Mouse (Mus musculus) cerebellum, postnatal 4 days (tissue): ENCODE data around the gene Ezh2.

Source experiments
- DNase-seq, 2 experiments: peaks; one replicate each; pipeline ENCODE4 v3.0.0; 2022; ENCODE audit warnings: low spot score in 2 of 2, mixed read lengths in 1 of 2

Ezh2 gene

DNA sequence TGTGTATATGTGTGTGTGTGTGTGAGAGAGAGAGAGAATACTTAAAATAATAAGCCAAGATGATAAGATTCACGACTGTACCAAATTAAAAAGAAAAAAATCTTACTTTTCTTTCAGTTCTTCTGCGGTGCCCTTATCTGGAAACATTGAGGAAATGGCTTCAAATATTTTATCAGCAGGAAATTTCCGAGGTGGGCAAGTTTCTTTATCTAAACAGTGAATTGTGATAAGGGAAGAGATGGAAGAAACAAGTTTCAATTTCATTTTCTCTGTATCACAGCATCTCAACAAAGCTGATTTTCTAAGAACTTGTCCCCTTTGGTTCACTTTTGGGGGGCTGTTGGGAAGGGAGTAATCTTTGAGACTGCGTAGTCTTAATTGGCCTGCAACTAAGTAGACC, 42.9 kb downstream of the Ezh2 start:
- no peak for DNase-seq

DNA sequence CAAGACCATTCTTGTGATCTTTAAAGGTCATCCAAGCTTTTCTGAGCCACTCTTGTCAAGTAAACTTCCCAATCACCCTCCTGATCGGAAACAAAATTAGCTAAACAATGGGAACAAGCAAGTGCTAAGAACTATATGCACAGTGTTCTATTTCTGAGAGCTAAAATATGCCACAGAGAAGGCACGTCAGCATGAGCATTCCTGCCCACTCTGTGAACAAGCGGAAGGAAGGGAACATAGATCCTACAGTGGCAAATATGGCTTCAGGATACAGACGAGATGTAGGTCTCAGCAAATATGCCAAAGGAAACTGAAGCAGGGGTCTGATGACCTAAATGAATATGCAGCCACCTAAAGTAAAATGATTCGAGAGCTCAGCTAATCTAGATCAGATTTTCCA, 59.8 kb downstream of the Ezh2 start:
- no peak for DNase-seq

DNA sequence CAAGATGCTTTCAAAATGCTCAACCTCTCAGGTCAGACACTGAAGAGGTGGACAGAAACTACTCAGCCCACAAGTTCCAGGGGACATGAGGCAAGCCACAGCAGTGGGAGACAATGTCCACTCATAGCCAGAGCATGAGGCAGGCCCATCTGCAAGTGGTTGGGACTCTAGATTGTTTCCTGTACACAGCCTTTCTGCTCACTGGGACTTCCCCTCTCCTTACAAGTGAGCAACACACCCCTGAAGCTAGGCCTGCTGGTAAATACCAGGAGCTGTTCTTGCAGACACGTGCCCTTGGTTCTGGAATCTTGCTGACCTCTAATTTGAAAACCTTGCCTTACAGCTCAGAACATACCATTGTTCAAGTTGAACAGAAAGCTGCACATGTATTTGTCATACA, 62.6 kb downstream of the Ezh2 start:
- no peak for DNase-seq

DNA sequence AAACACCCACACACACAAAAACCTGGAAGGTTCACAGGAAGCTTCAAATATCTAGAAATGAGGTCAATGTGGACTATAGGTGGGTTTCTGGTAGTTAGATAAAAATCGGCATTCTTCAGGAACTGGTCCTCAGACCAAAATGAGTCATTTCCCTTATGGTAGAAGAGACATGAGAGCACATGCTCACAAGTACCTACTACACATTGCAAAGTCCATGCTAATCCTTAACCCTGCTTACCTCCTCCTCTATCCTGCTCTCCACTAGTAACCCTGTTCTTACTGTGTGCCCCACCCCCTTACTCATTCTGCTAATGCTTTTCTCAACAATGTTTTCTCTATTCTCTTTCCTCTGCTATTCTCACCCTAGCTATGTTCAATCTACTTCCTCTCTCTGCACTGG, 67.5 kb downstream of the Ezh2 start:
- DNase-seq = no peak

DNA sequence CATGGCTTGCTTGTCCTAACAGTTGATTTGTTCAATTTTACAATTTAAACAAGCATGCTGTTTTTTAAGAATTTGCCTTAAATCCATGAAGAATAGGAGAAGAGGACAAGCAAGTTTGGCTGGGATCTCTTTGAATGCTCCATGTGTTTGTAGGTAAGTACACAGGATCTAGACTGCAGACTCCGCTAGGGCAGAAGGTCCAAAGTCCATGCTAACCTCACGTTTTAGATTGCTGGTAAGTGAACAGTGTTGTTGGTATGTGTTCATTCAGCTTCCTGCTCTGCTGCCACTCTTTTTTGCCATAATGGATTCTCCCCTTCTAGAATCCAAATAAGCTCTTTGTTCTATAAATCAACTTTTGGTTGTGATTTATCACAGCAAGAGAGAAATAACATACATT, 68.0 kb downstream of the Ezh2 start:
- DNase-seq = no peak

DNA sequence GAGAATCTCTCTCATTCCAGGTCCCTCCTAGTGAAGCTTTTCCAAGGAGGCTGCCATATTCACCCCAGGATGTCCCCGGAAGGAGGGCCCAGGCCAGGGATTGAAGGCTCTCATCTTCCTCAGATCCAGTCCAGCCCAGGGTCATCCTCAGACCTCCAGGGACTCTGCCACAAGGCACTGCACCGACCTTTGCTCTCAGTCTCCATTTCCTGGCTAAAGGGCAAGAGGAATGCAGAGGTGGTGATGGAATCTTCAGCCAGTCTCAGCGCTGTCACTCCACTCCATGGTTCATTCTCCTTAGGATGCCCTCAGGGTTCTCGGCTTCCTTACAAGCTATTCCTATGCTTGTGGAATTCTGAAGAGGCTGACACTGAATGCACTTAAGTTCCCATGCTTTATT, 68.7 kb downstream of the Ezh2 start:
- no peak for DNase-seq

DNA sequence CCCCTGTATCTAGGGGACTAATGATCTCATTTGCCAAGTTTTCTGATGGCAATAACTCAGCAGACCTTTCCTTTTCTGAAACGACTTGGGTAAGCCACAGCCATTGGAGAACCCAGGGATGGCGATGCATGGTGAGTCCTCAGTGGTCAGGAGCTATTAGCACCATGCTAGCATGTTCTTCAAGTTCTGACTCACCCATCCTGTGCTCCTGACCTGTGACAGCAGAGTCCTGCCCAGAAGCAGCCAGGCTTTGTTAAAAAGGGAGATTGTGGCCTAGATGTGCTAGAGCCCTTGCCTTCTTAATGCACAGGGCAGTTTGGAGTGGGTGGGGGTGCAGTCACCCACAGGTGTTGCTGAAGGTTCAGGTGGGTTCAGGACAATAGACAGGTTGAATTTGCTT, 70.1 kb downstream of the Ezh2 start:
- DNase-seq = no peak

DNA sequence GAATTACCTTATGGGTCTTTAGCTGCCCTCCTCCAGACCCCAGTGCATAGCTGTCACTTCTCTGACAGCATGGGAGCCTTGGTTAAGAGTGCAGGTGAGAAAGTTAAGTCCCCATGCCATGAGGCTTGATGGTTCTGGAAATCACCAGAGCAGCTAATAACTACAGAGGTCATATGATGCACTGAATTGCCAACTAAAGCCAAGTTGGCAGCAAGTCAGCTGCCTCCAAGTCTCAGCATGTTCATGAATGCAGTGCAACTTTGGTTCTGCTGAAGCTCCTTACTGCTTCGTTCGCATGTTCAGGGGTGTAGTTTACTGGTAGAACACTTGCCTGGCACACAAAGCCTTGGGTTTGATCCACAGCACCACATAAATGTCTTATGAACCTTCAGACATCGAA, 72.7 kb downstream of the Ezh2 start:
- no peak for DNase-seq

DNA sequence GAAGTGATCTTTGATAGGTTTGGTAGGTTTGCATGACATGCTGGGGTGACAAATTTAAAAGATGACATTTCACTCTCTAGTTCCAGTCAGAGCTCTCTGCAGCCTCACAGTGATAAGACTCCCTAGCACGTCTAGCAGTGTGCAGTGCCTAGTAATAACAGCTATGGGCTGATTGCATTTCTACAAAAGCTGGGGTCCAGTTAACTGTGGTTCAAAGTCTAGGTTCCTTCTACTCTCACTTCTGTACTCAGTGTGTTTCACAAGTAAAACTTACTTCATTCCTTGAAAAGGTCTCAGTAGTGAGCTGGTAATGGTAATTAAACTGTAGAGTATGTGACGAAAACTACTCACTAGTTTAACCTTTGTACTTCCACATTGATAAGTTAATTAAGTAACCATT, 75.1 kb downstream of the Ezh2 start:
- DNase-seq = no peak

DNA sequence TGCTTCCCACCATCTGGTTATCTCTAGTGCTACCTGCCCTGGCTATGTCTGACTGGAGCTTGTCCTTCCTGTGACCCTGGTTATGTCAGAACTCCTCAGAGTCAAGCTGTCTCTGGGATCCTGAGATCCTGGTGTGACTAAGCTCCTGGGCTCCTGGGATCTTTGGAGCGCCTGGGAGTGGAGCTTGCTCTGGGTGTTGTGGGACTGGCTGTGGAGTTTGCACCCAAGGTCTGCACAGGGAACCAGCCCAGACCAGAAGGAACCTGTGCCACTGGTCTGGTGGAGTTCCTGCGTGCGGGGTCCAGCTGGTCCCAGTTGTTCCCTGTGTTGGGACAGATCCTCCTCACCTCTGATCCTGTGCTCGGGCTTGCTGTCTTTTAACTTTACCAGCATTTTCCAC, 100.6 kb downstream of the Ezh2 start:
- no peak for DNase-seq

DNA sequence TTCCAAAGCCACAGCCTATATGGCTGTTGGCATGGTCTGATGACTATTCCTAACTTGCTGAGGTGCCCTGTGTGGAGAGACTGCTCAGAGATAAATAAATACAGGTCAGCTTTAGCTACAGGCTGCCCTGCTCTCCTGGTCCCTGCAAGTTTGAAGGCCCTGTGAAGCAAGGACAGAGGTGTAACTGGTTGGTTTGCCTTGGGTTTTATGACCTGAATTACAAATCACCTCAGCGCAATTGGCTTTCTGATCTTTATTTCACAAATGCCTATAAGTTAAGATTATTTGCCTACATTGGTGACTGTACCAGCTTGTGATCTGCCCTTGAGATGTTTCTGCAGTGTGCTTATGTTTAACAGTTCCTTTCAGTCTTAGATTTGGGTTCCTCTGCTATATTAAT, 113.1 kb downstream of the Ezh2 start:
- DNase-seq = no peak
